Mouse (Mus musculus): ENCODE results near the gene Olfr692. TPM values are rescaled to one million over a fixed set of nuclear protein-coding genes. Genes with fewer than 3 reads are reported as not detected.
"Not testable (repeated sequence)": the region's sequence is repeated elsewhere in the genome, so short reads cannot be mapped to it uniquely, and the experiment has no call there.

Olfr692 gene
- polyA plus RNA-seq, 1 experiment from 2014 or later: not detected

DNA sequence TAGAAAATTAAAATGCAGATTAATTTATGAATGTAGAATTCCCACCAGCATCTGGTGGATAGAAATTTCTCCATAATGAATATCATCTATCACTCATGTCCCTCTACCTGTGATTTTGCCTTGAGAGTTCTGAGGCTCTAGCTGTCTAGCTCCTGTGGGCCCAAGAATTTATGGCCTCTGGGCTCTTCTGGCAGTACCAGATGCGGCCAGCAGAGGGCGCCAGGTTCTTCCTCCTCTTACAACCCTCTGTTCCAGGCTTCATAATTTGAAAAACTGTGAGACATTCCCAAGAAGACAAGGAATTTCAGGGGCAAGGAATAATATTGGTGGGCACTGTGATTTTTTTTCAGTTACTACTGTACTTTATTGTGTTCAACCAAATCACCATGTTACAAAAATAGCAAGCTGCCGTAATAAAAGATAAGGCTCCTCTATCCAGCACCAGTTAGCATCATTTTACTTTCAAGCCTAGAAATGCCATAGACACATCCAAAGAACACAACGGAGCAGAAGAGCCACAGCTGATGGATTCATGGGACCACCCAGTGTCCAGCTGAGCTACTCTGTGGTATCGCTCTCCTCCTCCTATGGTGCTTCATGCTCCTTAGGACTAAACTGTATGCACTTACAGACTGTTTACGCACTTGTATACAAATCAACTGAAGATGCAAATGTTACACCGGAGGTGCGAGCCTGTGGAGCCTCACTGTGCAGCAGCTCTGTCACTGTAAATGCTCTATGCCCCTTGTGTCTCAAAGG is 44.0 kb downstream of the Olfr692 start:
- H3K9ac ChIP-seq; H3K36me3 ChIP-seq; H3K27me3 ChIP-seq; H3K4me1 ChIP-seq (replicated peaks); H3K4me2 ChIP-seq; H3K27ac ChIP-seq; H3K4me3 ChIP-seq; H3K9me3 ChIP-seq: not testable (repeated sequence)
- ATAC-seq (ENCODE audit: low FRiP score): peak; percentile 29; the same call in 1 of the 2 replicates
- 62% methylated on average over 8 of the region's 8 CpGs for WGBS

- H3K9ac ChIP-seq: no peak overlapping the region
These were observed 46.4 kb downstream of the Olfr692 start for GRCm38 (mm10) chr7:105414385-105414784.

DNA sequence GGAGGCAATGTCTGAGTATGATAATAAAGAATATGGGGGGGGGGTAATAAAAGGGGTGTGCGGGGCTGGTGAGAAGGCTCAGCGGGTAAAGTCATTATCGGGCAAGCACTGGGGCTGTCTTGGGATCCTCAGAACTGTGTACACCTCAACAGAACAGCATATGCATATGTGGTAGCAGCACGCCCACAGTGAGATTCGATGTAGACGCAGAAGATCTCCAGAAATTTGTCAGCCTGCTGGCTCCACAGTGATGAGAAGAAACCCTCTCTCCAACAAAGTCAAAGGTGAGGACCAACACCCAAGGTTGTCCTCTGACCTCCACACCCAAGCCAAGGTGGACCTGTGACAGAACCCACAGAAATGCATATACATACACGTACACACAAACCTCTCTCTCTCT is 48.5 kb downstream of the Olfr692 start:
- no peak overlapping the region for H3K4me2 ChIP-seq
- no peaks in the 10 kb centered on the region for H3K4me1 ChIP-seq (replicated peaks)
- no peaks in the 10 kb centered on the region for H3K9me3 ChIP-seq
- ATAC-seq (ENCODE audit: low FRiP score): no peak
- no peak overlapping the region for H3K9ac ChIP-seq
- H3K36me3 ChIP-seq: no peaks in the 10 kb centered on the region
- 94% methylated on average over 7 of the region's 7 CpGs for WGBS
- H3K27ac ChIP-seq: no peak overlapping the region
- no peaks in the 10 kb centered on the region for H3K27me3 ChIP-seq
- no peak overlapping the region for H3K4me3 ChIP-seq

More at GRCm38 (mm10) chr7:105414385-105414784, 46.4 kb downstream of the Olfr692 start:
- Histone ChIP-seq H3K27me3 (no peaks in the 10 kb centered on the region), H3K4me1 (replicated peaks) (no peaks in the 10 kb centered on the region), H3K27ac (no peak overlapping the region), H3K4me3 (no peak overlapping the region), H3K36me3 (no peaks in the 10 kb centered on the region), H3K4me2 (no peak overlapping the region), H3K9me3 (no peaks in the 10 kb centered on the region)
- 64% methylated on average over 6 of the region's 6 CpGs for WGBS
- ATAC-seq (ENCODE audit: low FRiP score): no peak

- ATAC-seq (ENCODE audit: low FRiP score): no peak
- Histone ChIP-seq H3K4me3 (no peak overlapping the region), H3K4me2 (no peak overlapping the region), H3K9me3 (no peaks in the 10 kb centered on the region), H3K36me3 (no peaks in the 10 kb centered on the region), H3K27ac (no peak overlapping the region), H3K4me1 (replicated peaks) (no peaks in the 10 kb centered on the region), H3K9ac (no peak overlapping the region), H3K27me3 (no peaks in the 10 kb centered on the region)
- WGBS: 66% methylated on average over 5 of the region's 5 CpGs
These were observed 50.1 kb downstream of the Olfr692 start for GRCm38 (mm10) chr7:105418106-105418505.

Other genes starting within 250 kb of the Olfr692 start
- gene Olfr683, start 221.2 kb upstream of the Olfr692 start, polyA plus RNA-seq (2015; fragmentation: Nextera tagmentation; extraction: Ambion mirVana): not detected in 2 replicates
- gene Olfr684, start 204.6 kb upstream of the Olfr692 start, polyA plus RNA-seq (2015; fragmentation: Nextera tagmentation; extraction: Ambion mirVana): not detected in 2 replicates
- gene Olfr685, start 182.2 kb upstream of the Olfr692 start, polyA plus RNA-seq (2015; fragmentation: Nextera tagmentation; extraction: Ambion mirVana): not detected in 2 replicates
- not detected in 2 replicates for gene Olfr686, start 160.7 kb upstream of the Olfr692 start, polyA plus RNA-seq (2015; fragmentation: Nextera tagmentation; extraction: Ambion mirVana)
- not detected in 2 replicates for gene Olfr688, start 80.1 kb upstream of the Olfr692 start, polyA plus RNA-seq (2015; fragmentation: Nextera tagmentation; extraction: Ambion mirVana)
- gene Olfr689, start 57.1 kb upstream of the Olfr692 start, polyA plus RNA-seq (2015; fragmentation: Nextera tagmentation; extraction: Ambion mirVana): 0.05 TPM in 1 of 2 replicates, not detected in the other
- not detected in 2 replicates for gene Olfr690, start 34.1 kb upstream of the Olfr692 start, polyA plus RNA-seq (2015; fragmentation: Nextera tagmentation; extraction: Ambion mirVana)
- 0.21 and 0.22 TPM in 2 replicates for gene Olfr691, start 26.0 kb upstream of the Olfr692 start, polyA plus RNA-seq (2015; fragmentation: Nextera tagmentation; extraction: Ambion mirVana)
- gene Gm5901, start 6.8 kb downstream of the Olfr692 start, polyA plus RNA-seq (2015; fragmentation: Nextera tagmentation; extraction: Ambion mirVana): not detected in 2 replicates
- 41.5 and 43.7 TPM in 2 replicates for gene Fam160a2, start 31.8 kb downstream of the Olfr692 start, polyA plus RNA-seq (2015; fragmentation: Nextera tagmentation; extraction: Ambion mirVana)
- 0.16 TPM in 1 of 2 replicates, not detected in the other for gene Cnga4, start 36.3 kb downstream of the Olfr692 start, polyA plus RNA-seq (2015; fragmentation: Nextera tagmentation; extraction: Ambion mirVana)
- gene Cckbr, start 57.5 kb downstream of the Olfr692 start, polyA plus RNA-seq (2015; fragmentation: Nextera tagmentation; extraction: Ambion mirVana): 2.0 and 2.3 TPM in 2 replicates
- gene Cavin3, start 114.1 kb downstream of the Olfr692 start, polyA plus RNA-seq (2015; fragmentation: Nextera tagmentation; extraction: Ambion mirVana): 28.9 and 31.6 TPM in 2 replicates
- gene Smpd1, start 186.1 kb downstream of the Olfr692 start, polyA plus RNA-seq (2015; fragmentation: Nextera tagmentation; extraction: Ambion mirVana): 72.7 and 73.5 TPM in 2 replicates
- gene Apbb1, start 213.4 kb downstream of the Olfr692 start, polyA plus RNA-seq (2015; fragmentation: Nextera tagmentation; extraction: Ambion mirVana): 242 and 246 TPM in 2 replicates
- 0.23 and 0.32 TPM in 2 replicates for gene Hpx, start 231.9 kb downstream of the Olfr692 start, polyA plus RNA-seq (2015; fragmentation: Nextera tagmentation; extraction: Ambion mirVana)

Measured in hindbrain, embryonic 13.5 days (tissue).